In genomic region chr1:45116409-45117144, GRCm38 (mm10) we compare ENCODE assay signal across 14 mouse cellular contexts.
A peak's percentile ranks its signal among the peaks of the same experiment; 100 is the strongest.
DNase-seq lines count a peak whose midpoint lies in the region; ATAC-seq and TF ChIP-seq lines count a peak whose summit lies in the region.
"Had no signal": no experiment of that assay in that cellular context is flagged by ENCODE, and none has a peak within 500 bp of the region (broad histone marks: within the 10 kb centered on the region; RNA-seq: fewer than 3 reads in every experiment).

No protein-coding gene starts in this region.

- no peak for ATAC-seq in heart, postnatal 0 days (ENCODE audit: insufficient read depth, low read depth)
- peak; percentile 71 for ATAC-seq in lung, postnatal 0 days
- peak; percentile 73 for ATAC-seq in forebrain, embryonic 16.5 days
- ATAC-seq: activated CD4-positive, CD25-positive, alpha-beta regulatory T cell, adult 4 months had no signal

- no peak overlapping the region for H3K27ac ChIP-seq in heart, postnatal 0 days (ENCODE audit: low read depth)
- no peak overlapping the region for H3K27ac ChIP-seq in lung, postnatal 0 days (ENCODE audit: low read length)
- no peak overlapping the region for H3K27ac ChIP-seq in forebrain, embryonic 16.5 days (ENCODE audit: low read length)
- H3K27ac ChIP-seq: embryonic facial prominence, embryonic 13.5 days; midbrain, embryonic 12.5 days had no signal

- peak; percentile 10 for DNase-seq in heart, postnatal 0 days (ENCODE audit: low spot score)
- no peak for DNase-seq in heart, adult 11 months
- DNase-seq in lung, postnatal 0 days (ENCODE audit: low spot score), result peak; percentile 90
- no peak for DNase-seq in lung, adult 18-20 months
- peak; percentile 21 for DNase-seq in skeletal muscle tissue, adult 2 months (ENCODE audit: low read depth, low spot score)
- no peak for DNase-seq in retina, postnatal 1 day
- DNase-seq in cerebellum, adult 9-11 months, result no peak
- DNase-seq: kidney, adult 9 months; left cerebral cortex, postnatal 4 days; thymus, adult 18-20 months had no signal

- H3K4me2 ChIP-seq in heart, postnatal 0 days (ENCODE audit: low read depth, low read length), result no peak overlapping the region
- no peak overlapping the region for H3K4me2 ChIP-seq in lung, postnatal 0 days (replicated peaks; ENCODE audit: low read depth, low read length)
- no peak overlapping the region for H3K4me2 ChIP-seq in forebrain, embryonic 16.5 days (ENCODE audit: low read length)
- H3K4me2 ChIP-seq: embryonic facial prominence, embryonic 13.5 days; midbrain, embryonic 12.5 days had no signal

- TF ChIP-seq EP300 in heart, postnatal 0 days (IDR thresholded peaks at IDR 0.05; ENCODE audit: low read depth), result no peak
- TF ChIP-seq EP300 in lung, postnatal 0 days (IDR thresholded peaks at IDR 0.05), result peak; percentile 60; the same call in 1 of the 2 replicates

- H3K27me3 ChIP-seq in heart, postnatal 0 days (ENCODE audit: control insufficient read depth, insufficient read depth, low read length), result no peaks in the 10 kb centered on the region
- H3K27me3 ChIP-seq in lung, postnatal 0 days (replicated peaks; ENCODE audit: insufficient read depth, low read length), result no peaks in the 10 kb centered on the region
- H3K27me3 ChIP-seq in forebrain, embryonic 16.5 days (replicated peaks; ENCODE audit: control insufficient read depth, insufficient read depth, low read length), result no peaks in the 10 kb centered on the region
- H3K27me3 ChIP-seq: embryonic facial prominence, embryonic 13.5 days; midbrain, embryonic 12.5 days had no signal

- no peaks in the 10 kb centered on the region for H3K4me1 ChIP-seq in heart, postnatal 0 days (ENCODE audit: control insufficient read depth, insufficient read depth)
- H3K4me1 ChIP-seq in lung, postnatal 0 days (ENCODE audit: insufficient read depth, low read depth, low read length), result no peaks in the 10 kb centered on the region
- no peaks in the 10 kb centered on the region for H3K4me1 ChIP-seq in forebrain, embryonic 16.5 days (replicated peaks; ENCODE audit: control insufficient read depth, insufficient read depth, low read length)
- H3K4me1 ChIP-seq: midbrain, embryonic 12.5 days had no signal

- WGBS in heart, postnatal 0 days, result 36% methylated on average over 1 of the region's 1 CpGs
- WGBS in lung, postnatal 0 days, result 60% methylated on average over 1 of the region's 1 CpGs
- WGBS in forebrain, embryonic 16.5 days, result 77% methylated on average over 1 of the region's 1 CpGs

- TF ChIP-seq CTCF in heart, postnatal 0 days (IDR thresholded peaks at IDR 0.05; ENCODE audit: low read depth), result no peak
- no peak for TF ChIP-seq CTCF in lung, postnatal 0 days (IDR thresholded peaks at IDR 0.05)

- no peak overlapping the region for H3K9ac ChIP-seq in heart, postnatal 0 days (replicated peaks; ENCODE audit: low read depth, low read length)
- no peak overlapping the region for H3K9ac ChIP-seq in lung, postnatal 0 days (replicated peaks; ENCODE audit: low read depth)
- no peak overlapping the region for H3K9ac ChIP-seq in forebrain, embryonic 16.5 days (replicated peaks; ENCODE audit: low read depth, low read length)
- H3K9ac ChIP-seq: embryonic facial prominence, embryonic 13.5 days; midbrain, embryonic 12.5 days had no signal

- no peaks in the 10 kb centered on the region for H3K36me3 ChIP-seq in heart, postnatal 0 days (replicated peaks; ENCODE audit: control insufficient read depth, insufficient read depth, low read length)
- no peaks in the 10 kb centered on the region for H3K36me3 ChIP-seq in lung, postnatal 0 days (ENCODE audit: insufficient read depth, low read length)
- no peaks in the 10 kb centered on the region for H3K36me3 ChIP-seq in forebrain, embryonic 16.5 days (ENCODE audit: control insufficient read depth, insufficient read depth)
- H3K36me3 ChIP-seq: embryonic facial prominence, embryonic 13.5 days; midbrain, embryonic 12.5 days had no signal

- no peak overlapping the region for H3K4me3 ChIP-seq in heart, postnatal 0 days (ENCODE audit: low read depth, low read length)
- H3K4me3 ChIP-seq in lung, postnatal 0 days (ENCODE audit: low read depth, low read length), result no peak overlapping the region
- H3K4me3 ChIP-seq in forebrain, embryonic 16.5 days (replicated peaks; ENCODE audit: low read length), result no peak overlapping the region
- H3K4me3 ChIP-seq: embryonic facial prominence, embryonic 13.5 days; midbrain, embryonic 12.5 days had no signal

- H3K9me3 ChIP-seq in heart, postnatal 0 days (replicated peaks; ENCODE audit: control insufficient read depth, low read length), result no peaks in the 10 kb centered on the region
- H3K9me3 ChIP-seq in lung, postnatal 0 days (ENCODE audit: low read length), result no peaks in the 10 kb centered on the region
- H3K9me3 ChIP-seq in forebrain, embryonic 16.5 days (ENCODE audit: control insufficient read depth, low read length), result no peaks in the 10 kb centered on the region
- H3K9me3 ChIP-seq: embryonic facial prominence, embryonic 13.5 days; midbrain, embryonic 12.5 days had no signal

Comparison
In these comparisons a context has a peak if more than half of its experiments do, and no peak if none do; other contexts are left out.
1. DNase-seq: peak in heart, postnatal 0 days (single experiment), lung, postnatal 0 days (single experiment) and skeletal muscle tissue, adult 2 months (single experiment); none in heart, adult 11 months (single experiment), lung, adult 18-20 months (0 of 2), retina, postnatal 1 day (single experiment) and cerebellum, adult 9-11 months (single experiment).